Mouse (Mus musculus): Measurements from ENCODE around the gene Dynlt3.
"Not testable (repeated sequence)": the region's sequence is repeated elsewhere in the genome, so short reads cannot be mapped to it uniquely, and the experiment has no call there.

The Dynlt3 gene

GRCm38 (mm10) chrX:9662391-9663111 is at the start of gene Dynlt3:
Dynlt3 (minus strand) TSS chrX:9663003.
- DNase-seq (ENCODE audit: low read depth, low spot score): peak; percentile 84

DNA sequence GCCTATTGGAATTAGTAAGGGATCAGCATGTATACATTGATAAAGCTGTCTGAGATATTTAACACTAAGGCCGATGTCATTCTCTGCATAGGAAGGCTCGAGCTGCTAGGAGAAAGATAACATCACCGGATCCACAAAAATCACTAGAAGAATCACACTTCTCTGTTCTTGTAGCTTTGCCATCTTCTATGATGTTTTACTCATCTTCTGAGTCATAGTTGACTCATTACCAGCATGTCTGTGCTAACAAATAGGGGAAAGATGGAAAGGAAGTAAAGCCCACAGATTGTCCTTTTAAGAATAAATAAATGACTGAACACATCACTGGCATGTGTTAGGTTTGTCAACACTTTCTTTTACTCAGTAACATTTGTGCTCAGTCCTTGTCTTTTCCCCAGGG is 37.0 kb upstream of the Dynlt3 start:
- DNase-seq (ENCODE audit: low read depth, low spot score): no peak

GRCm38 (mm10) chrX:9695997-9696396 is 33.2 kb upstream of the Dynlt3 start:
- DNase-seq (ENCODE audit: low read depth, low spot score): no peak

DNA sequence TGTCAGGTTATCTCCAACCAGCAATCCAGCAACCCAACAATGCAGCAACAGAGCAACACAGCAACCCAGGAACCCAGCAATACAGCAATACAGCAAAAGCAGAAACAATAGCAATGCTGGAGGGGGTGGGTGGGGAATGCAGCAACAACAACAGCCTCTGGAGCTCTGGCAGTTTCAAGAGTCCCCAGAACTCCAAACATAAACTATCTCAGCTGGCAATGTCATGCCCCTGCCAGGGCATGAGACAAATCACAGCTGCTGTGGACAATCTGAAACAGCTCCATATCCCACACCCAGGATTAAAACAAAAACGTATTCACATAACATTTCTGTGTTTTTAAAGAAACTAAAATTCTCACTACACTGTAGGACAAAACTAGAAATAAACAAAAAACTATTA is 9.2 kb upstream of the Dynlt3 start:
- no peak for DNase-seq (ENCODE audit: low read depth, low spot score)

GRCm38 (mm10) chrX:9671418-9671817 is 8.6 kb upstream of the Dynlt3 start:
- no peak for DNase-seq (ENCODE audit: low read depth, low spot score)

DNA sequence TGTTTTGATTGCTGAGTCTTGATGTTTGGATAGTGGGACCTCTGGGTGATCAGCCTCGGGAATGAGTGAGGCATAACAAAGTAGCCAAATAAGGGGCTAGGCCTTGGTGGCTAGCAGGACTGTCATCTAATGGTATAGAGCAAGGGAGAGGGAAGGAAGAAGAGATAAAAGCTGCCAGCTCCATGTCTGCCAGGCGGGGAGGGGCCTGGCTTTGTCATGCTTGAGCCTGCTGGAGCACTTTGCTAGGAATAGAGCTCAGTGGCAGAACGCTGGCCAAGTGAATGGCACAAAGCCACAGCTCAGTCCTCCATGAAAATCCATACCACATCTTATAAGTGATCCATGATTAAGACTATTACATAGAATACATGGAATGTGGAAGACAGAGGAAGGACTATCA is 10.0 kb downstream of the Dynlt3 start:
- no peak for DNase-seq (ENCODE audit: low read depth, low spot score)

- peak; percentile 3 for DNase-seq (ENCODE audit: low read depth, low spot score)
Measured at GRCm38 (mm10) chrX:9640594-9640993, 22.2 kb downstream of the Dynlt3 start.

DNA sequence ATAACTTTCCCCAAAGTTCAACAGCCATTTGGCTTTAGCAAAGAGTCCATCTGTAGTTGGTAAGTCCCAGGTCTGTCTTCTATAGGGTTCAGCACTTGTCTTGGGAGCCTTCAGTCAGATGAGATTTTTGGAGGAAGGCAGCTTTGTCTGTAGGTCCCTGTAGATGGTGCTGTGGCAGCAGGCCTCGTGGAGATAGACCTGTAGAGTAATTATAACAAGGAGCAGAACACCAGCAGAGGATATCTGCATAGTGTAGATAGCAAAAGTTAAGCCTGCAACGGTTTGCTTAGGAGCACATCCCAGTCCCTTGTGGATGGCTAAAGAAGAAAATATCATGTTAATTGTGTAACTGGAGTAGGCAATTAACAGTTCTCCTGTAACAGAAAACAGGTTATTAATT is 22.7 kb downstream of the Dynlt3 start:
- not testable (repeated sequence) for DNase-seq (ENCODE audit: low read depth, low spot score)
